Mouse (Mus musculus) stomach, embryonic 14.5 days (tissue): ENCODE measurements at regions not wholly inside any gene's neighbourhood (a gene's known extent, or its start where the extent isn't known, plus 50 kb on each side); places are given as distances from the start of the nearest gene placed in this dataset.

Experiments
- ATAC-seq: fragments of 200-750 bp; cut with Nextera tagmentation; 2 replicates; pipeline ENCODE4 v1.8.0; 2017; ENCODE audit warnings: low read depth, moderate TSS enrichment; ENCODE audit not compliant: insufficient number of reproducible peaks, insufficient read depth, low FRiP score
- H3K27ac ChIP-seq: fragments of 300-500 bp; sonication (generic); 2 replicates; pipeline ENCODE4 v1.5.1; 2014; ENCODE audit warnings: mild to moderate bottlenecking, low read length, moderate library complexity, mixed read lengths
- H3K27me3 ChIP-seq: fragments of 300-500 bp; sonication (generic); 2 replicates; pipeline ENCODE4 v1.6.1; 2014; ENCODE audit warnings: low read length, control low read depth, mixed read lengths; ENCODE audit not compliant: control insufficient read depth, insufficient read depth
- H3K36me3 ChIP-seq: fragments of 300-500 bp; sonication (generic); 2 replicates; pipeline ENCODE4 v1.6.1; 2014; ENCODE audit warnings: mild to moderate bottlenecking, control low read depth, low read length, moderate library complexity, mixed read lengths; ENCODE audit not compliant: control insufficient read depth, insufficient read depth
- H3K4me1 ChIP-seq: fragments of 300-500 bp; sonication (generic); 2 replicates; pipeline ENCODE4 v1.6.1; 2014; ENCODE audit warnings: low read length, control low read depth, mixed read lengths; ENCODE audit not compliant: control insufficient read depth, insufficient read depth
- H3K4me2 ChIP-seq: fragments of 300-500 bp; sonication (generic); replicated peaks from 2 replicates; pipeline ENCODE4 v1.6.1; 2014; ENCODE audit warnings: low read depth, low read length, control low read depth
- H3K4me3 ChIP-seq: fragments of 300-500 bp; sonication (generic); 2 replicates; pipeline ENCODE4 v1.5.1; 2014; ENCODE audit warnings: low read depth, low read length, control low read depth
- H3K9ac ChIP-seq: fragments of 300-500 bp; sonication (generic); replicated peaks from 2 replicates; pipeline ENCODE4 v1.6.1; 2014; ENCODE audit warnings: low read depth, mild to moderate bottlenecking, control low read depth, low read length, moderate library complexity, mixed read lengths
- H3K9me3 ChIP-seq: fragments of 300-500 bp; sonication (generic); 2 replicates; pipeline ENCODE4 v1.6.1; 2016; ENCODE audit warnings: low read depth, low read length, control low read depth; ENCODE audit not compliant: control insufficient read depth
- WGBS: fragments of 180-500 bp; shearing (Covaris S2); extraction: QIAGEN DNeasy Blood & Tissue Kit; methylation state at CpG from one replicate; pipeline ENCODE4 v1.1.7; 2014; 5-methylcytosine and 5-hydroxymethylcytosine counted together

DNA sequence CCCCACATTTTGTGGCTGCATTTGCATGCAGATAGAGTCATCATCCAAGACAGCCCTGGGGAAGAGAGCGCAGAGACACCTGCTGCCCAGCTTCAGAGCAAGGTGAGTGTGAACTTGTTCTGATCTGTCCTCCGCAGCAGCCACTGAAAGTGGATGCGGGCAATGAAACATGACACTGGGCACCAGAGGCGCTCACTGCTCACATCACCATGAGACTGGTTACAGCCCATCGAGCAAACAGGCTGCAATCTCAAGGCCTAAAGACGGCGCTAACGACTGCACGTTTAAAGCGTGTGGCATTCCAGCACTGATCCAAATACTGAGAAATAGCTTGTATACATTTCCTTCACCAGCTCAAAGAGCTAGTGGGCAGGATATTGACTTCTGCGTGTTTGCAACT, 65.8 kb downstream of the Barhl2 start:
- no peak overlapping the region for H3K9ac ChIP-seq
- no peaks in the 10 kb centered on the region for H3K9me3 ChIP-seq
- no peaks in the 10 kb centered on the region for H3K36me3 ChIP-seq
- ATAC-seq, result no peak
- 75% methylated on average over 11 of the region's 11 CpGs for WGBS
- H3K27ac ChIP-seq, result no peak overlapping the region
- no peaks in the 10 kb centered on the region for H3K4me1 ChIP-seq
- no peak overlapping the region for H3K4me3 ChIP-seq
- H3K4me2 ChIP-seq, result no peak overlapping the region
- no peaks in the 10 kb centered on the region for H3K27me3 ChIP-seq

DNA sequence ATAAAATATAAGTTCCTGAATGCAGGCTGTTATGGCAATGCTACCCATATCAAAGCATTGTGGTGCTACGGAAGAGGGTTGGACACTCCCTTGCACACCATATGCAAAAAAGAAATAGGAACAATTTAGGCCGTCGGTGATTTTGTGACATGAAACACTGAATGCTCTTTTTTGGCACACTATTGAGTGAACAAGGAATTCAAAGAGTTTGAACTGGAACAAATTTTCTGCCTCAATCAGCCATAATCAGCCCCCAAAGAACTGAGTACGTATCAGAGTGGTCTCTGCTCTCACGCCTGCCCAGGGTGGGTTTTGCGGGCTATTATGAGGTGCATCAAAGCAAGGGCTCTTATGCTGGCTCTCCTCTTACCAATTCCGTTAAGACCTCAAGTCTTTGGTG, 71.3 kb downstream of the Barhl2 start:
- Histone ChIP-seq H3K9ac (no peak overlapping the region), H3K4me3 (no peak overlapping the region), H3K27ac (no peak overlapping the region), H3K36me3 (no peaks in the 10 kb centered on the region), H3K27me3 (no peaks in the 10 kb centered on the region), H3K4me2 (no peak overlapping the region), H3K9me3 (no peaks in the 10 kb centered on the region), H3K4me1 (no peaks in the 10 kb centered on the region)
- 90% methylated on average over 7 of the region's 7 CpGs for WGBS
- no peak for ATAC-seq

DNA sequence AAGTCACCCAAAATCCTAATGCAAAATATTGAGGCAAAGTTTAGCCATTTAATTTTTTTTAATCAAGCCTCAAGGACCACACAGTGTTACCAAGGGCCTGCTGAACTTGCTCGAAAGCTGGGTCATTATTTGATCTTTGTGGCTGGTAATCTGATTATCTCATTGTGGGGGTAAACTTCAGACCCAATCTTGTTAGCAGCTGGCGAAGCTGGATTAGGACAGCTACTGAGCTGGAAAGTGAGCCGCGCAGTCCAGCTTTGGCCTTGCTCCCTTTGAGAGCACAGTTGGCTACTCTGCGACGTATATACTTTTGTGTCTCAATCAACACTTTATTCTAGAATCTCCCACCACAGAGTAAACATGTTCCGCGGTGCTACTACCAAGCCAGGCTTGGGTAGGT, 72.1 kb downstream of the Barhl2 start:
- Histone ChIP-seq H3K27me3 (no peaks in the 10 kb centered on the region), H3K4me2 (no peak overlapping the region), H3K4me1 (no peaks in the 10 kb centered on the region), H3K27ac (no peak overlapping the region), H3K9ac (no peak overlapping the region), H3K36me3 (no peaks in the 10 kb centered on the region), H3K9me3 (no peaks in the 10 kb centered on the region), H3K4me3 (no peak overlapping the region)
- ATAC-seq, result no peak
- 79% methylated on average over 8 of the region's 8 CpGs for WGBS

DNA sequence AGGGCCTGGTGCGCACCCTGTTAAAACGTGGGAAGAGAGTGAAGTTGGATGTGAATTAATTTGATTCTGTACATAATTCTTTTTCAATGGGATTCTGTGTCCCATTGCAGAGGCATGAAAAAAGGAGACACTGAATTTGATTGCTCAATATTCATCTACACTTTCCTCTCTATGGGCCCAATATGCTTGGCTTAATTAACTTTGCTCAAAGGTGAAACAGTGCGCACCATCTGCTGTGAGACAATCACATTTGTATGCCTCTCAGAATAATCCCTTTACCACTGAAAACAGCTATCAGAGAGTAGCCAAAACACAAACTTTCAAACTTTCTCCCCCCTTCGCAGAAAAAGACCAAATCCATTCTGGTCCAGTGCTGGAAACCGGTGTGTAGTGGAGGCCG, 72.7 kb downstream of the Barhl2 start:
- no peaks in the 10 kb centered on the region for H3K4me1 ChIP-seq
- no peaks in the 10 kb centered on the region for H3K36me3 ChIP-seq
- WGBS, result 79% methylated on average over 6 of the region's 6 CpGs
- ATAC-seq, result no peak
- H3K4me3 ChIP-seq, result no peak overlapping the region
- no peak overlapping the region for H3K4me2 ChIP-seq
- H3K9ac ChIP-seq, result no peak overlapping the region
- no peaks in the 10 kb centered on the region for H3K27me3 ChIP-seq
- no peak overlapping the region for H3K27ac ChIP-seq
- no peaks in the 10 kb centered on the region for H3K9me3 ChIP-seq

DNA sequence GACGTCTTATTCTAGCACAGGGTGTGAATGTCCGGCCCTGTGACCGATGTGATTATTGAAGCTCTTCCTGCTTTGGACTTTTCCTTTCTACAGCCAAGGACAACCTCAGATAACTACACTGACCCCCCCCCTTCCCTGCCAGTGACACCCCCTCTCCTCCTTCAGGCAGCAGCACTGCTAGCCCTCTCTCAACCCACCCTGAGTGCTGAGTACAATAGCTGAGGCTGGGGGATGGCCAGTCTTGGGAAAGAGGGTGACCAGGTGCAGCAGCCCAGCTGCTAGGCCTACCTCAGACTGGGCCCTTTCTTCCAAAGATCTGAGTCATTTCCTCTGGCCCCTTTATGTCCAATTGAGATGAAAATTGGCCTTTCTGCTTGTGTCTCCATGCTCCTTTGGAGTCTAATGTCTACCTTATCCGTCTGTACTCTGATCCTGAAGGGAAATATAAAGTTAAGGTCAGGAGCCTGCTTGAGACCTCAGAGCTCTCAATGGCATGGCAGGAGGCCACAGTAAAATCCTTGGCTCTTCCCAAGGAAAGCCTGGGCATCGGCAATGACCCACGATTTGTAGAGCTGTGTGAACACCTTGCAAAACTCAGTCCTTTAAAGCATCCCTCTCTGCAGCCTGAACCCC, 73.7 kb downstream of the Barhl2 start:
- 70% methylated on average over 6 of the region's 6 CpGs for WGBS
- H3K27ac ChIP-seq, result no peak overlapping the region
- ATAC-seq, result no peak

DNA sequence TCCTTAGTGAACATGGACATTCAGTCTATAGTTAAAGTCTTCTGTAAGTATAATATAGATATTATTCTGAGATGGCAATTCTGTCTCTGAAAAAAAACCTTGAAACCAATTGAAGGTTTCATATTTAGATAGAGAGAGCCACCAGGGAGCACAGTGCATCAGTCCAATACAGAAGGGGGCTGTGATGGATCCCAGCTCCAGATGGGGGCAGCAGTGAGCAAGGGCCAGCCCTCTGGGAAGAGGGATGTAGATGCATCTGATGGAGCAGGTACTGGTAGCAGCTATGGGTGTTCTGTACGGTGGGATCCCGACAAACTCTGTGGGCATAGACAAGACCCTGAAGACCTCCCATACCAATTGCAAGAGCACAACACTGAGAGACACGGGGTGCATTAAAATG, 76.0 kb downstream of the Barhl2 start:
- 90% methylated on average over 3 of the region's 3 CpGs for WGBS
- H3K9me3 ChIP-seq, result no peaks in the 10 kb centered on the region
- no peak overlapping the region for H3K4me2 ChIP-seq
- no peak for ATAC-seq
- H3K9ac ChIP-seq, result no peak overlapping the region
- H3K4me1 ChIP-seq, result no peaks in the 10 kb centered on the region
- H3K4me3 ChIP-seq, result no peak overlapping the region
- no peak overlapping the region for H3K27ac ChIP-seq
- H3K27me3 ChIP-seq, result no peaks in the 10 kb centered on the region
- H3K36me3 ChIP-seq, result no peaks in the 10 kb centered on the region

More for the DNA sequence above, 73.7 kb downstream of the Barhl2 start:
- Histone ChIP-seq H3K9ac (no peak overlapping the region), H3K4me2 (no peak overlapping the region), H3K36me3 (no peaks in the 10 kb centered on the region), H3K4me1 (no peaks in the 10 kb centered on the region), H3K9me3 (no peaks in the 10 kb centered on the region), H3K4me3 (no peak overlapping the region), H3K27me3 (no peaks in the 10 kb centered on the region)

DNA sequence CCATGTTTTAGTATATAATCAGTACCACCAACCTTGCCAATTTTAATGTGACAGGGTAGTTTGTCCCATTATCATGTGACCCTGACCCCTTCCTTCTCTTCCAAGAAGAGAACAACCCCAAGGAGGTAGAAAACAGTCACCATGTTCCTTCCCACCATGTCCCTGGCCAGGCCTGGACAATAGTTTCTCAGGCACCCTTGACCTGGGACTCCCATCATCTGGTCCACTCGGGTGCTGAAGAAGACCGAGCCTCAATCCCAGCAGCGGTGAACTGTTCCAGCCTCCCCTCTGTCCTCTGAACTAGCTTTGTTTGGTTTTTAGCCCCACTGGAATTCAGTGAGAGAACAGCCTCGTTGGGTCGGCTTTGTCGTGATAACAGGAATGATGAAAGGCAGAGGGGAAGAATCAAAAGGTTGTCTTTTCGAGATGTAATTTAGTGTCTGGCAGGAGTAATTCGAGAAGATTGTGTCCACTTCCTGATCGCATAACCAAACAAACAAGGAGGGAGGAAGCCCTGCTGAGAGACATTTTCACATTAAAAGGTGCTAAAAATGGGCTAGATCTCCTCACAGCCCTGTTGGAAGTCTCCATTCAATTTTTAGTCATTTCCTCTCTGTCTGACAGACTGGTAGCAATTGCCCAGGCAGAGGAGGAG, 77.2 kb downstream of the Barhl2 start:
- H3K4me3 ChIP-seq, result no peak overlapping the region
- H3K9me3 ChIP-seq, result no peaks in the 10 kb centered on the region
- ATAC-seq, result no peak
- H3K27ac ChIP-seq, result no peak overlapping the region
- no peaks in the 10 kb centered on the region for H3K27me3 ChIP-seq
- H3K36me3 ChIP-seq, result no peaks in the 10 kb centered on the region
- no peak overlapping the region for H3K9ac ChIP-seq
- no peak overlapping the region for H3K4me2 ChIP-seq
- H3K4me1 ChIP-seq, result no peaks in the 10 kb centered on the region
- WGBS, result 11% methylated on average over 9 of the region's 9 CpGs

DNA sequence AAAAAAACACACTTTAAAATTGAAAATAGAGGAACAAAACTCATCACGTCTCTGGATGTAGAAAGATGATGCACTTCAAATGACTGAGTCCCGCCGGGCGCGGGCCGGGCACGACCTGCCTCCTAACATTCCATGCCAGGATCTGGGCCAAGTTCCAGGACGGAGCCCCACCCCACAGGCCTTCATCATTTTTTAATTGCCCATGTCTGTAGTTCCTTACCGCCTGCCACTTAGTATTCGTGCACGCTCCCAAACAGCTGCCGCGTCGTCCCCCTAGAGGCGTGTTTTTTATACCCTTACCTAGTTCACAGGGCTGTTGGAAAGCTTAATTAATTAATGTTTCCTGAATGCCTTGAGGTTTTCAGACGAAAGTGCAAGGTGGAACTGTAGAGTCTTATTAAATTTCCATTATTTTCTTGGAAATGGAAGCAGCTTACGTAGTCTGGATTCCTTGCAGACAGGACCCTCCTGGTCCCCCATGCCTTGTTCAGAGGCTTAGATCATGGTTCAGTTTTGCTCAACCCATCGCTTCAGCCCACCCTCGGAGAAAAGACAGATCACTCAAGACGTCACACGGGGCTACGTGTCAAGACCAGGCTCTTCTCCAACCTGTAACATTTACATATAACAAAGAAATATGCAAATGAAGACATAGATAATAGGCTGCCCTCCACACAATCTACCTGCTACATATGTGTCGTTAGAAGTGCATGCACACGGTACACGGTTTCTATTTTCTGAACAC, 81.0 kb downstream of the Barhl2 start:
- H3K4me3 ChIP-seq, result no peak overlapping the region
- no peaks in the 10 kb centered on the region for H3K27me3 ChIP-seq
- no peaks in the 10 kb centered on the region for H3K4me1 ChIP-seq
- H3K36me3 ChIP-seq, result no peaks in the 10 kb centered on the region
- WGBS, result 87% methylated on average over 25 of the region's 25 CpGs
- H3K4me2 ChIP-seq, result no peak overlapping the region
- H3K9ac ChIP-seq, result no peak overlapping the region
- no peak overlapping the region for H3K27ac ChIP-seq
- ATAC-seq, result no peak
- H3K9me3 ChIP-seq, result no peaks in the 10 kb centered on the region; the same call in 1 of the 2 replicates
